Mouse (Mus musculus) embryonic facial prominence, embryonic 11.5 days (tissue): ENCODE measurements around the gene Sdccag8. TPM values are rescaled to one million over a fixed set of nuclear protein-coding genes. Genes with fewer than 3 reads are reported as not detected.
A peak's percentile ranks its signal among the peaks of the same experiment; 100 is the strongest.

Experiments
- ATAC-seq: fragments of 200-750 bp; cut with Nextera tagmentation; replicated peaks from 2 replicates; pipeline ENCODE4 v1.8.0; 2017; ENCODE audit warnings: low read depth; ENCODE audit not compliant: insufficient number of reproducible peaks, low FRiP score, low TSS enrichment
- DNase-seq: peaks from one replicate; pipeline ENCODE4 v3.0.0-alpha.2; 2015; ENCODE audit warnings: low spot score
- H3K27ac ChIP-seq: fragments of 300-500 bp; sonication (generic); replicated peaks from 2 replicates; pipeline ENCODE4 v1.5.1; 2014; ENCODE audit warnings: mild to moderate bottlenecking, low read depth, low read length, control low read depth
- H3K27me3 ChIP-seq: fragments of 300-500 bp; sonication (generic); 2 replicates; pipeline ENCODE4 v1.6.1; 2014; ENCODE audit warnings: mild to moderate bottlenecking, low read length, moderate library complexity, mixed read lengths; ENCODE audit not compliant: control insufficient read depth, insufficient read depth
- H3K36me3 ChIP-seq: fragments of 300-500 bp; sonication (generic); replicated peaks from 2 replicates; pipeline ENCODE4 v1.6.1; 2014; ENCODE audit warnings: low read depth, mild to moderate bottlenecking, low read length, moderate library complexity, mixed read lengths; ENCODE audit not compliant: control insufficient read depth, insufficient read depth
- H3K4me1 ChIP-seq: fragments of 300-500 bp; sonication (generic); 2 replicates; pipeline ENCODE4 v1.6.1; 2014; ENCODE audit warnings: low read length, mixed read lengths; ENCODE audit not compliant: control insufficient read depth, insufficient read depth
- H3K4me2 ChIP-seq: fragments of 300-500 bp; sonication (generic); 2 replicates; pipeline ENCODE4 v1.6.1; 2014; ENCODE audit warnings: low read depth, mild to moderate bottlenecking, control low read depth, low read length, moderate library complexity
- H3K4me3 ChIP-seq: fragments of 300-500 bp; sonication (generic); 2 replicates; pipeline ENCODE4 v1.5.1; 2014; ENCODE audit warnings: low read depth, low read length, control low read depth
- H3K9ac ChIP-seq: fragments of 300-500 bp; sonication (generic); replicated peaks from 2 replicates; pipeline ENCODE4 v1.6.1; 2014; ENCODE audit warnings: mild to moderate bottlenecking, control low read depth, low read length
- H3K9me3 ChIP-seq: fragments of 300-500 bp; sonication (generic); replicated peaks from 2 replicates; pipeline ENCODE4 v1.6.1; 2016; ENCODE audit warnings: mild to moderate bottlenecking, low read length, inconsistent platforms, mixed read lengths; ENCODE audit not compliant: control insufficient read depth
- WGBS: fragments of 180-500 bp; shearing (Covaris S2); extraction: QIAGEN DNeasy Blood & Tissue Kit; methylation state at CpG from one replicate; pipeline ENCODE4 v1.1.7; 2014; 5-methylcytosine and 5-hydroxymethylcytosine counted together
- polyA plus RNA-seq: library from polyadenylated mRNA; unstranded; fragments of >200 nt; fragmentation: Nextera tagmentation; extraction: Ambion mirVana; gene quantifications from 2 replicates; pipeline ENCODE4 v1.2.1, GENCODE M21; 2014

The Sdccag8 gene
- polyA plus RNA-seq, 1 experiment from 2014 or later, result 15.7 TPM

GRCm38 (mm10) chr1:176995419-176995775 lies 180.9 kb downstream of the Sdccag8 start:
- 73% methylated on average over 4 of the region's 4 CpGs for WGBS
- Histone ChIP-seq H3K36me3 (no peaks in the 10 kb centered on the region), H3K27ac (no peak overlapping the region), H3K4me1 (peaks cover 14% of the 10 kb centered on the region), H3K4me3 (no peak overlapping the region), H3K9ac (no peak overlapping the region; the same call in 1 of the 2 replicates), H3K9me3 (no peaks in the 10 kb centered on the region), H3K4me2 (no peak overlapping the region), H3K27me3 (no peaks in the 10 kb centered on the region)
- no peak for ATAC-seq
- no peak for DNase-seq

GRCm38 (mm10) chr1:176996166-176996565 lies 181.7 kb downstream of the Sdccag8 start:
- H3K4me3 ChIP-seq, result no peak overlapping the region
- no peaks in the 10 kb centered on the region for H3K27me3 ChIP-seq
- H3K4me1 ChIP-seq, result peaks cover 14% of the 10 kb centered on the region
- no peaks in the 10 kb centered on the region for H3K36me3 ChIP-seq
- DNase-seq (no peak), ATAC-seq (no peak)
- H3K4me2 ChIP-seq, result no peak overlapping the region
- H3K9ac ChIP-seq, result no peak overlapping the region
- no peaks in the 10 kb centered on the region for H3K9me3 ChIP-seq
- WGBS, result 75% methylated on average over 3 of the region's 3 CpGs
- H3K27ac ChIP-seq, result no peak overlapping the region

- no peak for ATAC-seq
- no peak overlapping the region for H3K27ac ChIP-seq
Observed at GRCm38 (mm10) chr1:176996630-176997201, 182.3 kb downstream of the Sdccag8 start.

GRCm38 (mm10) chr1:176997254-176997653 lies 182.8 kb downstream of the Sdccag8 start:
- no peak for ATAC-seq
- no peak overlapping the region for H3K4me2 ChIP-seq
- H3K9ac ChIP-seq, result no peak overlapping the region; the same call in 1 of the 2 replicates
- no peak for DNase-seq
- H3K9me3 ChIP-seq, result no peaks in the 10 kb centered on the region
- no peak overlapping the region for H3K4me3 ChIP-seq
- no peaks in the 10 kb centered on the region for H3K36me3 ChIP-seq
- peaks cover 14% of the 10 kb centered on the region for H3K4me1 ChIP-seq
- no peak overlapping the region for H3K27ac ChIP-seq
- H3K27me3 ChIP-seq, result no peaks in the 10 kb centered on the region
- 32% methylated on average over 6 of the region's 6 CpGs for WGBS

More at GRCm38 (mm10) chr1:176996630-176997201, 182.3 kb downstream of the Sdccag8 start:
- H3K4me3 ChIP-seq, result no peak overlapping the region
- no peaks in the 10 kb centered on the region for H3K27me3 ChIP-seq
- no peaks in the 10 kb centered on the region for H3K36me3 ChIP-seq
- no peak overlapping the region for H3K9ac ChIP-seq
- H3K4me2 ChIP-seq, result no peak overlapping the region
- peak; percentile 64 for DNase-seq
- H3K4me1 ChIP-seq, result peaks cover 14% of the 10 kb centered on the region
- no peaks in the 10 kb centered on the region for H3K9me3 ChIP-seq
- 45% methylated on average over 16 of the region's 16 CpGs for WGBS

GRCm38 (mm10) chr1:176997711-176998689 lies 183.5 kb downstream of the Sdccag8 start:
- DNase-seq (no peak), ATAC-seq (peak; percentile 29)
- no peaks in the 10 kb centered on the region for H3K36me3 ChIP-seq
- no peaks in the 10 kb centered on the region for H3K27me3 ChIP-seq
- no peak overlapping the region for H3K4me3 ChIP-seq
- H3K4me2 ChIP-seq, result peak overlapping the region; percentile 23
- H3K9me3 ChIP-seq, result no peaks in the 10 kb centered on the region
- H3K4me1 ChIP-seq, result peaks cover 14% of the 10 kb centered on the region
- peak overlapping the region; percentile 35; the same call in 1 of the 2 replicates for H3K27ac ChIP-seq
- 33% methylated on average over 33 of the region's 33 CpGs for whole genome bisulfite sequencing
- peak overlapping the region; percentile 29; the same call in 1 of the 2 replicates for H3K9ac ChIP-seq

GRCm38 (mm10) chr1:176999011-176999410 lies 184.6 kb downstream of the Sdccag8 start:
- H3K27me3 ChIP-seq, result no peaks in the 10 kb centered on the region
- no peak overlapping the region for H3K9ac ChIP-seq
- peaks cover 14% of the 10 kb centered on the region for H3K4me1 ChIP-seq
- ATAC-seq (no peak), DNase-seq (peak; percentile 73)
- H3K4me3 ChIP-seq, result no peak overlapping the region
- H3K4me2 ChIP-seq, result no peak overlapping the region
- 36% methylated on average over 6 of the region's 6 CpGs for WGBS
- H3K27ac ChIP-seq, result no peak overlapping the region
- no peaks in the 10 kb centered on the region for H3K36me3 ChIP-seq
- no peaks in the 10 kb centered on the region for H3K9me3 ChIP-seq

GRCm38 (mm10) chr1:177002951-177003350 lies 188.5 kb downstream of the Sdccag8 start:
- H3K9ac ChIP-seq, result no peak overlapping the region
- no peaks in the 10 kb centered on the region; the same call in 1 of the 2 replicates for H3K4me1 ChIP-seq
- H3K4me3 ChIP-seq, result no peak overlapping the region
- no peak for DNase-seq
- no peaks in the 10 kb centered on the region for H3K9me3 ChIP-seq
- H3K27ac ChIP-seq, result no peak overlapping the region
- no peak overlapping the region for H3K4me2 ChIP-seq
- no peaks in the 10 kb centered on the region for H3K27me3 ChIP-seq
- 64% methylated on average over 6 of the region's 6 CpGs for WGBS
- H3K36me3 ChIP-seq, result no peaks in the 10 kb centered on the region
- no peak for ATAC-seq
